Mouse (Mus musculus) forebrain, embryonic 16.5 days (tissue): Measurements from ENCODE around the gene Zc4h2. TPM values are rescaled to one million over a fixed set of nuclear protein-coding genes. Genes with fewer than 3 reads are reported as not detected.

Experiments used
- ATAC-seq: fragments of 200-750 bp; cut with Nextera tagmentation; 2 replicates; pipeline ENCODE4 v1.8.0; 2017; ENCODE audit warnings: mild to moderate bottlenecking, moderate library complexity
- H3K27ac ChIP-seq: fragments of 300-500 bp; sonication (generic); 2 replicates; pipeline ENCODE4 v1.5.1; 2014; ENCODE audit warnings: low read length, control low read depth
- H3K27me3 ChIP-seq: fragments of 300-500 bp; sonication (generic); replicated peaks from 2 replicates; pipeline ENCODE4 v1.6.1; 2014; ENCODE audit warnings: low read length; ENCODE audit not compliant: control insufficient read depth, insufficient read depth
- H3K36me3 ChIP-seq: fragments of 300-500 bp; sonication (generic); 2 replicates; pipeline ENCODE4 v1.6.1; 2014; ENCODE audit not compliant: control insufficient read depth, insufficient read depth
- H3K4me1 ChIP-seq: fragments of 300-500 bp; sonication (generic); replicated peaks from 2 replicates; pipeline ENCODE4 v1.6.1; 2014; ENCODE audit warnings: low read length; ENCODE audit not compliant: control insufficient read depth, insufficient read depth
- H3K4me2 ChIP-seq: fragments of 300-500 bp; sonication (generic); 2 replicates; pipeline ENCODE4 v1.6.1; 2014; ENCODE audit warnings: mild to moderate bottlenecking, low read length, control low read depth
- H3K4me3 ChIP-seq: fragments of 300-500 bp; sonication (generic); replicated peaks from 2 replicates; pipeline ENCODE4 v1.5.1; 2014; ENCODE audit warnings: mild to moderate bottlenecking, low read length, control low read depth
- H3K9ac ChIP-seq: fragments of 300-500 bp; sonication (generic); replicated peaks from 2 replicates; pipeline ENCODE4 v1.6.1; 2014; ENCODE audit warnings: low read depth, low read length, control low read depth
- H3K9me3 ChIP-seq: fragments of 300-500 bp; sonication (generic); 2 replicates; pipeline ENCODE4 v1.6.1; 2016; ENCODE audit warnings: low read length; ENCODE audit not compliant: control insufficient read depth
- WGBS: fragments of 180-500 bp; shearing (Covaris S2); extraction: QIAGEN DNeasy Blood & Tissue Kit; methylation state at CpG from one replicate; pipeline ENCODE4 v1.1.7; 2014; 5-methylcytosine and 5-hydroxymethylcytosine counted together
- polyA plus RNA-seq: library from polyadenylated mRNA; unstranded; fragments of >200 nt; fragmentation: Nextera tagmentation; extraction: Ambion mirVana; gene quantifications from 2 replicates; pipeline ENCODE4 v1.2.1, GENCODE M21; 2015

Gene Zc4h2
- 86.9 and 93.4 TPM in 2 replicates for polyA plus RNA-seq

- Histone ChIP-seq H3K9me3 (no peaks in the 10 kb centered on the region), H3K9ac (peak within 1 kb of the TSS; percentile 59), H3K36me3 (no peaks in the 10 kb centered on the region), H3K27ac (peak within 1 kb of the TSS; percentile 70), H3K4me1 (no peaks in the 10 kb centered on the region), H3K4me3 (peak within 1 kb of the TSS; percentile 54), H3K4me2 (peak within 1 kb of the TSS; percentile 62), H3K27me3 (no peaks in the 10 kb centered on the region)
- ATAC-seq: peak; percentile 100
- WGBS: 19% methylated on average over 7 of the region's 7 CpGs
Observed at GRCm38 (mm10) chrX:95657804-95658599, at the start of gene Zc4h2. Gene Zc4h2, minus strand, starts transcription at chrX:95658509.

- no peaks in the 10 kb centered on the region for H3K9me3 ChIP-seq
- no peak overlapping the region for H3K4me3 ChIP-seq
- no peaks in the 10 kb centered on the region for H3K36me3 ChIP-seq
- ATAC-seq: no peak
- no peak overlapping the region for H3K9ac ChIP-seq
- no peak overlapping the region for H3K4me2 ChIP-seq
- H3K27ac ChIP-seq: no peak overlapping the region
- H3K27me3 ChIP-seq: no peaks in the 10 kb centered on the region
- H3K4me1 ChIP-seq: no peaks in the 10 kb centered on the region
- WGBS: 76% methylated on average over 1 of the region's 1 CpGs
Observed at GRCm38 (mm10) chrX:95687119-95687518, 28.8 kb upstream of the Zc4h2 start.

GRCm38 (mm10) chrX:95682206-95682605 lies 23.9 kb upstream of the Zc4h2 start:
- 86% methylated on average over 1 of the region's 1 CpGs for WGBS
- no peak overlapping the region for H3K27ac ChIP-seq
- no peak overlapping the region for H3K4me2 ChIP-seq
- no peaks in the 10 kb centered on the region for H3K9me3 ChIP-seq
- H3K4me3 ChIP-seq: no peak overlapping the region
- no peak for ATAC-seq
- no peak overlapping the region for H3K9ac ChIP-seq
- no peaks in the 10 kb centered on the region for H3K36me3 ChIP-seq
- no peaks in the 10 kb centered on the region for H3K4me1 ChIP-seq
- H3K27me3 ChIP-seq: no peaks in the 10 kb centered on the region

- Histone ChIP-seq H3K4me1 (no peaks in the 10 kb centered on the region), H3K9me3 (no peaks in the 10 kb centered on the region), H3K4me3 (peak overlapping the region; percentile 54), H3K4me2 (peak overlapping the region; percentile 51), H3K27me3 (no peaks in the 10 kb centered on the region), H3K36me3 (no peaks in the 10 kb centered on the region), H3K9ac (peak overlapping the region; percentile 53), H3K27ac (peak overlapping the region; percentile 58)
- ATAC-seq: peak; percentile 53
- WGBS: 20% methylated on average over 12 of the region's 12 CpGs
Observed at GRCm38 (mm10) chrX:95658600-95659084, 333 bp upstream of the Zc4h2 start.

- 85% methylated on average over 5 of the region's 5 CpGs for whole genome bisulfite sequencing
- Histone ChIP-seq H3K4me2 (no peak overlapping the region), H3K4me3 (no peak overlapping the region), H3K9me3 (no peaks in the 10 kb centered on the region), H3K27ac (no peak overlapping the region), H3K27me3 (no peaks in the 10 kb centered on the region), H3K4me1 (no peaks in the 10 kb centered on the region), H3K9ac (no peak overlapping the region), H3K36me3 (no peaks in the 10 kb centered on the region)
- ATAC-seq: no peak
Observed at GRCm38 (mm10) chrX:95600609-95601008, 57.7 kb downstream of the Zc4h2 start.

Other genes with a start within 250 kb of the Zc4h2 start
- gene Amer1, start 213.6 kb downstream of the Zc4h2 start, polyA plus RNA-seq: 12.3 and 12.7 TPM in 2 replicates
- gene Asb12, start 100.5 kb downstream of the Zc4h2 start, polyA plus RNA-seq: 0.20 and 0.22 TPM in 2 replicates
- gene Pfn5, start 100.4 kb downstream of the Zc4h2 start, polyA plus RNA-seq: not detected in 2 replicates
- gene Zc3h12b, start 53.2 kb upstream of the Zc4h2 start, polyA plus RNA-seq: 3.1 and 3.4 TPM in 2 replicates